Mouse (Mus musculus): ENCODE data around the gene Mybpc2.
A peak's percentile ranks its signal among the peaks of the same experiment; 100 is the strongest.

The Mybpc2 gene

DNA sequence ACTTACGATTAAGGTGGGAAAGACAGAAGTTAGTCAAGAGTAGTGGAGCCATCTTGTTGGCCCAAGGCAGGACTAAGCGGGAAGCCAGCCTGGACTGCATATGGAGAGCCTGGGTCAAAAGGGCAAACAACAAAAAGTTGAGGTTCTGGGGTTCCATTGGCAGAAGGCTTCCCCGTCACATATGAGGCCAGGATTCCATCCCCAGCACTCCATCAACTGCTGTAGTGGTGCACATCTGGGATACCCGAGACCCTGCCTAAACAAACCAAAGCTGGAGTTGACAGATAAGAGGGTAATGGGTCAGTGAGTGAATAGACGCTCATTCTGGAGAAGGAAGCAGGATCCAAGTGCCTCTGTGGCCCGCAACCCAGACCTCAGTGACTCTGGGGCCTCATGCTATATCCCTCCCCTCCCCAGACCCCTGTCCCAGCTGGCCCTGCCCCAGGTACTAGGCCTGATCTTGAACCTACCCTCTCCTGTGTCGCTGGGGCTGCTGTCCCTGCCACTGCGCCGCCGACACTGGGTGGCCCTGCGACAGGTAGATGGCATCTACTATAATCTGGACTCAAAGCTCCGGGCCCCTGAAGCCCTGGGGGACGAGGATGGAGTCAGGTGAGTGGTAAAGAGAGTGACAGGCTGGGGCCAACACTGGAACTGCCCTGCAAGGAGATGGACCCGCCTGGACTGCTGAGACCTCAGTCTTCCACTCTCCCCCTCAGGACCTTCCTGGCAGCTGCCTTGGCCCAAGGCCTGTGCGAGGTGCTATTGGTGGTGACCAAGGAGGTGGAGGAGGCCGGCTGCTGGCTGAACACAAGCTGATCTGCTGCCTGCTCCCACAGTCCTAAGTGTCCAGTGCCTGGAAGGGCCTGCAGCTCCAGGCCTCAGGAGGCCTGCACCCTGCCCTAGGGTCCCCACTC lies 53.5 kb downstream of the Mybpc2 start:
- no peak for DNase-seq (ENCODE audit: low read depth, low spot score)
- H3K27me3 ChIP-seq (ENCODE audit: control insufficient read depth, insufficient read depth, low read length, poor library complexity, severe bottlenecking), result no peaks in the 10 kb centered on the region
- H3K36me3 ChIP-seq (ENCODE audit: control insufficient read depth, insufficient read depth, low read length, poor library complexity, severe bottlenecking), result no peaks in the 10 kb centered on the region; the same call in 1 of the 2 replicates

DNA sequence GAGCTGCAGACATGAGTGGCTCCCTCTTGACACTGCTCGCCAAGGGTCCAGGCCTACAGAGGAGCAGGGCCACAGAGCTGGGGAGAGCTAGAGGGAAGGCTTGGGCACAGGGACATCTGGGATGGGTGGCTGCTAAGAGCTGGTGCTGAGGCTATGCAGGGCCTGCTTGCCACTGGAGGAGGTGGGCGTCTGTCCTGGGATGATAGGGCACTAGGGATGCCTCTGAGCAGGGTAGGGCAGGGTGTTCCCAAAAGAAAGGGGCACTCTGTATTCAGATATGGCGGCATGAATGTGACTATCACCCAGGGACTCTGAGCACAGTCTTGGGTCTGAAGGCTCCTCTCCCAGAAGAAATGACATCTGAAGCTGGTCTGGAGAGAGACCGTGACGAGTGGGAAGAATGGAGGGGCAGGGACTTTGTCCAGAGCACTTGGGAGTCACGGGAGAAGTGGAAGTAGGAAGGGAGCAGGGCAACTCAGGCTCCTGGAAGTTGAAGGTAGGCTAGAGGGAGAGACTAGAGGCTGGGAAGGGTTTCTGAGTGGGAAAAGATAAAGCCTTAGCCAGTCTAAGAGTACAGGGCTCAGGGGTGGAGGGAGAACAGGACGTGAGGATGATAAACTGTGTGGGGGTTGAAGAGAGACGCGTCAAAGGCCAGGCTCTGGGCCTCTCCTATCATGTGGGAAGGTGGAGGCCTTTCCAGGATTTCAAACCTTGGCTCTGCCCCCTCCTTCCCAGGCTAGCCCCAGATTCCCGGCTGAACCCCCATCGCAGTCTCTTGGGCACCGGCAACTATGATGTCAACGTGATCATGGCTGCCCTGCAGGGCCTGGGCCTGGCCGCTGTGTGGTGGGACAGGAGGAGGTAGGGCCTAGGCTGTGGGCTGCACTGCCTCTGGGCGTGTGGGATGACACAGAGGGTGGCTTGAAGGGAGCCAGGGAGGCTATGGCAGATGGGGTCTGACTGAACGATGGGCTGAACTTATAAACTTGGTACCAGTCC lies 54.5 kb downstream of the Mybpc2 start:
- no peaks in the 10 kb centered on the region for H3K27me3 ChIP-seq (ENCODE audit: control insufficient read depth, insufficient read depth, low read length, poor library complexity, severe bottlenecking)
- H3K36me3 ChIP-seq (ENCODE audit: control insufficient read depth, insufficient read depth, low read length, poor library complexity, severe bottlenecking), result no peaks in the 10 kb centered on the region; the same call in 1 of the 2 replicates
- no peak for DNase-seq (ENCODE audit: low read depth, low spot score)

DNA sequence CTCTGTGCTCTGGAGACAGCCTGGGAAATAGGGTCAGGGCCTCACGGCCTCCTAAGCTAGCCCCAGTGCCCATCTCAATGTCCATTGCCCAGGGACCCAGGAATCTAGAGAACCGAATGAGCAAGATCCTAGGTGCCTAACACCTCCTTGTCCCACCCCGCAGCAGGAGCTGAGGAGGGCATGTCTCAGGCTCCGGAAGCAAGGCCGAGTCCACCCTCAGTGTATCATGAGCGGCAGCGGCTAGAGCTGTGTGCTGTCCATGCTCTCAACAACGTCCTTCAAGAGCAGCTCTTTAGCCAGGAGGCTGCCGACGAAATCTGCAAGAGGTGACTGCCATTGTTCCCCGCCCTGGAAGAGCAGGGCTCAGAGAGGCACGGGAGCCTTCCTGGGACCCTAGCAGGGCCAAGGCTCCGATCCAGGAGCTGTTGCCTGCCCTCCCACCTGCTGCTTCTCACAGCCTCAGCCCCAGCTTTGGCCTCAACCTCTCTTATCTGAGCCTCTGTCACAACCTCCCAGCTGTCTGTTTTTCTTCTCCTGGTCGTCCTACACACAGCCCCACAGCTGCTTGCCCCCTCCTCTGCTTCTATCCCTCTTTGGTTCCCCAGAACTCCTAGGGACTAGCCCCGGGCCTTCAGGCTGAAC lies 55.7 kb downstream of the Mybpc2 start:
- no peaks in the 10 kb centered on the region for H3K27me3 ChIP-seq (ENCODE audit: control insufficient read depth, insufficient read depth, low read length, poor library complexity, severe bottlenecking)
- H3K36me3 ChIP-seq (ENCODE audit: control insufficient read depth, insufficient read depth, low read length, poor library complexity, severe bottlenecking), result no peaks in the 10 kb centered on the region; the same call in 1 of the 2 replicates
- no peak for DNase-seq (ENCODE audit: low read depth, low spot score)

DNA sequence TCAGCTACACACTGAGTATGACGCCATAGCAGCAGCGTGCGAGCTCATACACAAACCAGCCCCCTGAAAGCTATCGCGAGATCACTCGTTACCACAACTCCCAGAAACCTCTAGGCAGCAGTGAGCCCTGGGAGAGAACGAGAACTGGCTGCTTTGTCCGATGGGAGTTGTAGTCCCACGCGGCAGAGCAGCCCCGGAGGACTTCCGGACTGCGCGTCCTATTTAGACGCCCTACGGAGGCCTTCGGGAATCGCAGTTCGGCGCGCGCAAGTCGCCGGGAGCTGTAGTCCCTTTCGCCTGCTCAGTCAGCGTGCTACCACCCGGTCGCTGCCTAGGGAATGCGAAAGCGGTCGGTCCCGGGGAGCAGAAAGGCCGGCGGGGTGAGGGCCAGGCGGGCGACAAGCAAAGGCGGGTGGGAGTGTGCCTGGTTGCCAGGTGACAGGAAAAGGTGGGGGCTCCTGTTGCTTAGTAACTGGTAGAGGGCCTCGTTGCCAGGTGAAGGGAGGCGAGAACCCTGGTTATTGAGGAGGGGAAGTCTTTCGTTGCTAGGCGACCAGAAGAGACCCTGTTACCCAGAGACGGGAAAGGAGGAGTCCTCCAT lies 56.5 kb downstream of the Mybpc2 start, which contains the start of gene Josd2:
Gene Josd2, plus strand, starts transcription at position 170 of the 601 bp plus-strand sequence.
- H3K36me3 ChIP-seq (ENCODE audit: control insufficient read depth, insufficient read depth, low read length, poor library complexity, severe bottlenecking), result no peaks in the 10 kb centered on the region; the same call in 1 of the 2 replicates
- no peaks in the 10 kb centered on the region for H3K27me3 ChIP-seq (ENCODE audit: control insufficient read depth, insufficient read depth, low read length, poor library complexity, severe bottlenecking)
- peak; percentile 98 for DNase-seq (ENCODE audit: low read depth, low spot score)

DNA sequence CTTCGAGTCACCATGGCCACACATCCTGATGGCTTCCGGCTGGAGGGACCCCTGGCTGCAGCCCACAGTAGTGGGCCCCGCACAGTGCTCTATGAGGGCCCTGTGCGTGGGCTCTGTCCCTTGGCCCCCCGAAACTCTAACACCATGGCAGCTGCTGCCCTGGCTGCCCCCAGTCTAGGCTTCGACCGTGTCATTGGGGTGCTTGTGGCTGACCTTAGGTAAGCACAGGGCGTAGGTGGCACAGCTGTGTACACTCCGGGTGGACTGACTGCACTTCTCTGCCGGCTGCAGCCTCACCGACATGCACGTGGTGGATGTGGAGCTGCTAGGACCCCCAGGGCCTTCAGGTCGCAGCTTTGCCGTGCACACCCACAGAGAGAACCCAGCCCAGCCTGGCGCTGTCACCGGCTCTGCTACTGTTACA lies 57.6 kb downstream of the Mybpc2 start:
- Histone ChIP-seq H3K36me3 (ENCODE audit: control insufficient read depth, insufficient read depth, low read length, poor library complexity, severe bottlenecking) (no peaks in the 10 kb centered on the region; the same call in 1 of the 2 replicates), H3K27me3 (ENCODE audit: control insufficient read depth, insufficient read depth, low read length, poor library complexity, severe bottlenecking) (no peaks in the 10 kb centered on the region)
- no peak for DNase-seq (ENCODE audit: low read depth, low spot score)

DNA sequence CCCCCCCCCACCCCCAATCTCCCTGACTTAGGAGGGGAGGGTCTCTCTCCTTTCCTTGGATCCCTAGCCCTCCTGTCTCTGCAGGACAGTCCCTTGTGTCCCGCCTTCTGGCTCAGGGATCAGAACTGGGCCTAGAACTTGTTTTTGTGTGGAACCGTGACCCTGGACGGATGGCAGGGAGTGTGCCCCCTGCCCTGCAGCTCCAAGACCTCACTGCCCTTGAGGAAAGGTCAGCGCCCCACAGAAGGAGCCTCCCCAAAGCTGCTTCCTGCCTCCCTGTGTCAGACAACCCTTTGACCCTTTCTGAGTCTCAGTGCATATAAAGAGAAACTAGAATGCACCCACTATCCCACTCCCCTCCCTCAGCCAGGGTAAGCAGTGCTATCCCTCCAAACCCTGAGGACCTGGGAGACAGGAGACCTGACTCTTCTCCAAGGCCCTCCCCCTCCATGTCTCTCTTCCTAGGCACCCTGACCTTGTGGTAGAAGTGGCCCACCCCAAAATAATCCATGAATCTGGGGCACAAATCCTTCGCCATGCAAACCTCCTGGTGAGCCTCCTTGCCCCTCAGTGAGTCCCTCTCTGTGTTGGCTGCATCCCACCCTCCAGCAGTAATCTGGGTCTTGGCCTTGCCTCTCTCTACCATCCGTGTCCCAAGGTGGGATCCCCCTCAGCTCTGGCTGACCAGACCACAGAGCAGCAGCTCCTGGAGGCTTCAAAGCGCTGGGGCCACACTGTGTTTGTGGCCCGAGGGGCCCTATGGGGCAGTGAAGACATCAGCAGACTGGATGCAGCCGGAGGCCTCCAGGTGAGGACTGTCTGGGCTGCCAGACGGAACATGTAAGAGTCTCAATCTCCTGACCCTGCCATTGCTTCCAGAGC lies 58.2 kb downstream of the Mybpc2 start:
- no peaks in the 10 kb centered on the region; the same call in 1 of the 2 replicates for H3K36me3 ChIP-seq (ENCODE audit: control insufficient read depth, insufficient read depth, low read length, poor library complexity, severe bottlenecking)
- DNase-seq (ENCODE audit: low read depth, low spot score), result no peak
- no peaks in the 10 kb centered on the region for H3K27me3 ChIP-seq (ENCODE audit: control insufficient read depth, insufficient read depth, low read length, poor library complexity, severe bottlenecking)

DNA sequence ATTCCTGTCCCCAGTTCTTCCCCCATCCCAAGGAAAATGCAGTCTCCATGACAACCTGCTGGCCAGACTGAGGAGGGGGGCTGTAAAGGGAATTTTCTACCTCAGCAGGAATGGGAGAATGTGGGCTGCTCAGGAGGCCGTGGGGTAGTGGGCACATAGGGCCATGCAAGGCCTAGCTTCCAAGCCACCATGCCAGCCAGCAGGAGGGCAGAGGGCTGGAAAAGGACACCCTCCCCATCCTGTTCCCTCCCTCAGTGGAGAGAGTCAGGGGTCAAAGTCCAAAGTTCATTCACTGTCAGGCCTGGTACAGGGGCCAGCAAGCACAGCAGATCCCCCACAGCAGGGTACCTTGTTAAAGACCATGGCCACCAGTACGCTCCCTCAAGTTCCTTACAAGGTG lies 59.3 kb downstream of the Mybpc2 start, which contains the start of gene Aspdh:
Gene Aspdh, plus strand, starts transcription at position 281 of the 400 bp plus-strand sequence.
- no peak for DNase-seq (ENCODE audit: low read depth, low spot score)
- Histone ChIP-seq H3K36me3 (ENCODE audit: control insufficient read depth, insufficient read depth, low read length, poor library complexity, severe bottlenecking) (no peaks in the 10 kb centered on the region), H3K27me3 (ENCODE audit: control insufficient read depth, insufficient read depth, low read length, poor library complexity, severe bottlenecking) (no peaks in the 10 kb centered on the region)

DNA sequence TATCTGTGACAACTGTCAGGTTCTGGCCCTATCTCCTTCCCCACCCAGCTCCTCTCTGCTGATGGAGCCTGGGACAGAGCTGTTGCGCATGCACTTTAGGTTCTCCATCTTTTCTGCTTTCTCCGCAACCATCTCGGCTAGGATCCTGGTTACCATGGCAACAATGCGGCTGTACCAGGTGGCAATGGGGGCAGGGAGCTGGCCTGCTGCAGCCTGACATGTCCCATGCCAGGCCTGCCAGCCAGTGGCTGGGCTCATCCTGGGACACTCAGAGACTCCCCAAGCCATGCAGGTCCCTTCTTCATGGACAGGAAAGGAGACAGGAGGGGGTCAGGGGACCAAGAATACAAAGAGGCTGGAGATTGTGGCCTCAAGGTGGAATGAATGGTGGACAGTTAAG lies 59.9 kb downstream of the Mybpc2 start:
- H3K36me3 ChIP-seq (ENCODE audit: control insufficient read depth, insufficient read depth, low read length, poor library complexity, severe bottlenecking), result no peaks in the 10 kb centered on the region
- no peaks in the 10 kb centered on the region for H3K27me3 ChIP-seq (ENCODE audit: control insufficient read depth, insufficient read depth, low read length, poor library complexity, severe bottlenecking)
- DNase-seq (ENCODE audit: low read depth, low spot score), result no peak

DNA sequence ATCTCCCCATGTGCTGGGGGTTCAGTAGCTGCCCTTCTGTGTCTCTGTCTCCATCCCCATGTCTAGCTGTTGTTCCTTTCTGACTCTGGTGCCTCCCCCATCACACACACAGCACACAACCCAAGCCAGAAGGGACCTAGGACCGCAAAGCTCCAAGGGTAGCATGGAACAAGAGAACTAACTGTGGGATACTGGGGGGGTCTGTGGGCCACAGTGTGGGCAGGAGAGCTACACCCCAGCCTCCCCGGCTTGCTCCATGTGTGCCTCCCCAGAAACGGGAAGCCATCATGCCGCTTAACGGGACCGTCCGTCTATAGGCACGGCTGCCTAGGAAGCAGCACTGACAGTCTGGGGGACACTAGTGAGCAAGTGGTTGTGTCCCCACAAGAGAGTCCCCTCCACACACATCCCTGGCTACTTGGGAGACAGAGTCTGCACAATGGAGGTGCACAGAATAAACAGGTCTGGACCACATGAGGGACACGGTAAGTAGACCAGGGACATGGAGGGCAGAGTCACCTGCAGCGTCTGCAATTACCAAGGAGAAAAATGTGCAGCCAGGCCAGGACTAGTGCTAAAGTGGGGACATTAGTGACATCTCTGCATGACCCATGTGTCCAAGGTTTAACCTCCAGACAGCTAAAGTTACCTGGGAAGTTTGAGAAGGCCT lies 60.8 kb downstream of the Mybpc2 start:
- Histone ChIP-seq H3K27me3 (ENCODE audit: control insufficient read depth, insufficient read depth, low read length, poor library complexity, severe bottlenecking) (no peaks in the 10 kb centered on the region), H3K36me3 (ENCODE audit: control insufficient read depth, insufficient read depth, low read length, poor library complexity, severe bottlenecking) (no peaks in the 10 kb centered on the region)
- no peak for DNase-seq (ENCODE audit: low read depth, low spot score)

DNA sequence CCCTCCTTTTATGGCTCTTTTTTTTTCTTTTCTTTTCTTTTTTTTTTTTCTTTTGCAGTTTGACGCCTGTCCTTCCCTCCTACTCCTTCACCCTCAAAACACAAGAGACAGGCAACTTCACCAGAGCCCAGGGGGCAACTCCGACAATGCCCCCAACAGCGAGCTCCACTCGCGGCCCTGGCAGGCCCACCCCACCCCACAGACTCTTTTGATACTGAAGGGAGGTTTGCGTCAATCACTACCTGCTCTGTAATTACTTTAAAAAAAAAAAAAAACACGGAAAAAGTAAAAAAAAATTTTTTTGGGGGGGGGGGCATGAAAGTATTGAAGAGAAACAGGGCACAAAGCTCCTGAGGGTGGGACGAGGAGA lies 61.4 kb downstream of the Mybpc2 start:
- H3K27me3 ChIP-seq (ENCODE audit: control insufficient read depth, insufficient read depth, low read length, poor library complexity, severe bottlenecking), result no peaks in the 10 kb centered on the region
- H3K36me3 ChIP-seq (ENCODE audit: control insufficient read depth, insufficient read depth, low read length, poor library complexity, severe bottlenecking), result no peaks in the 10 kb centered on the region
- DNase-seq (ENCODE audit: low read depth, low spot score), result no peak

DNA sequence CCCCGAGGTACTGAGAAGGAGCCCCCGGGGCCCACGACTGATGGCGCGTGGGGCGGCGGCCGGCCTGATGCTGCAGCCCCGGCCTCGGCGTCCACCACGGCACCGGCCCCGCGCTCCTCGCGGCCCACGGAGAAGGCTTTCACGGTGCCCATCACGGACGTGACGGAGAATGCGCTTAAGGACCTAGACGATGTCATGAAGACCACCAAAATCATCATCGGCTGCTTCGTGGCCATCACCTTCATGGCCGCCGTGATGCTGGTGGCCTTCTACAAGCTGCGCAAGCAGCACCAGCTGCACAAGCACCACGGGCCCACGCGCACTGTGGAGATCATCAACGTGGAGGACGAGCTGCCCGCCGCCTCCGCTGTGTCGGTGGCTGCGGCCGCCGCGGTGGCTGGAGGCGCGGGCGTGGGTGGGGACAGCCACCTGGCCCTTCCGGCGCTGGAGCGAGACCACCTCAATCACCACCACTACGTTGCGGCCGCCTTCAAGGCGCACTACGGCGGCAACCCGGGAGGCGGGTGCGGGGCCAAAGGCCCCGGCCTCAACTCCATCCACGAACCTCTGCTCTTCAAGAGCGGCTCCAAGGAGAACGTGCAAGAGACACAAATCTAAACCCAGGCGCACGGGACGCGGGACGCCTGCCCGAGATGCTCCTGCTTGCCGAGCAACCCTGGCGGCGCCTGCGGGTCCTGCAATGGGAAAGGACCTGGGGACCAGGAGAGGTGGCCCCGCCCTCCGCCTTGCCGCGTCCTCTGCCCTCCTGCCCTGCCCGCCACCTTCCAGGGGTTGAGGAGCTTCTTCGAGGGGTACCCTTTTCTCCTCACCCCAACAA lies 62.0 kb downstream of the Mybpc2 start:
- Histone ChIP-seq H3K27me3 (ENCODE audit: control insufficient read depth, insufficient read depth, low read length, poor library complexity, severe bottlenecking) (no peaks in the 10 kb centered on the region), H3K36me3 (ENCODE audit: control insufficient read depth, insufficient read depth, low read length, poor library complexity, severe bottlenecking) (no peaks in the 10 kb centered on the region)
- DNase-seq (ENCODE audit: low read depth, low spot score), result no peak

DNA sequence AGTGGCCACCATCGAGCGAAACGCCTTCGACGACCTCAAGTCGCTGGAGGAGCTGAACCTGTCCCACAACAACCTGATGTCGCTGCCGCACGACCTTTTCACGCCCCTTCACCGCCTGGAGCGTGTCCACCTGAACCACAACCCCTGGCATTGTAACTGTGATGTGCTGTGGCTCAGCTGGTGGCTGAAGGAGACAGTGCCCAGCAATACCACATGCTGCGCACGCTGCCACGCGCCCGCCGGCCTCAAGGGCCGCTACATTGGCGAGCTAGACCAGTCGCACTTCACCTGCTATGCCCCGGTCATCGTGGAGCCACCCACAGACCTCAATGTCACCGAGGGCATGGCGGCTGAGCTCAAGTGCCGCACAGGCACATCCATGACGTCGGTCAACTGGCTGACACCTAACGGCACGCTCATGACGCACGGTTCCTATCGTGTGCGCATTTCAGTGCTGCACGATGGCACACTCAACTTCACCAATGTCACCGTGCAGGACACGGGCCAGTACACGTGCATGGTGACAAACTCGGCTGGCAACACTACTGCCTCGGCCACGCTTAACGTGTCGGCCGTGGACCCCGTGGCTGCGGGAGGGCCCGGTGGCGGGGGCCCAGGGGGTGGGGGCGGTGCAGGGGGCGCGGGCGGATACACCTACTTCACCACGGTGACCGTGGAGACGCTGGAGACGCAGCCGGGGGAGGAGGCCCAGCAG lies 62.8 kb downstream of the Mybpc2 start:
- Histone ChIP-seq H3K36me3 (ENCODE audit: control insufficient read depth, insufficient read depth, low read length, poor library complexity, severe bottlenecking) (no peaks in the 10 kb centered on the region), H3K27me3 (ENCODE audit: control insufficient read depth, insufficient read depth, low read length, poor library complexity, severe bottlenecking) (no peaks in the 10 kb centered on the region)
- no peak for DNase-seq (ENCODE audit: low read depth, low spot score)

Measured in splenic B cell, adult 2 months (primary cell).